Comparison of ENCODE assay signal across 8 mouse cellular contexts in genomic region chr12:24831964-24832427, GRCm38 (mm10). TPM values are rescaled to one million over a fixed set of nuclear protein-coding genes. Genes with fewer than 3 reads are reported as not detected.
DNase-seq lines count a peak whose midpoint lies in the region; ATAC-seq and TF ChIP-seq lines count a peak whose summit lies in the region.

No protein-coding gene starts in this region.

- peak overlapping the region; percentile 95 for H3K27ac ChIP-seq in layer of hippocampus, adult 2 months
- peak overlapping the region; percentile 94 for H3K27ac ChIP-seq in hindbrain, embryonic 11.5 days (ENCODE audit: low read depth, low read length)

- H3K36me3 ChIP-seq in G1E (replicated peaks): no peaks in the 10 kb centered on the region
- no peaks in the 10 kb centered on the region for H3K36me3 ChIP-seq in hindbrain, embryonic 11.5 days (ENCODE audit: control insufficient read depth, insufficient read depth, low read length)

- TF ChIP-seq POLR2A in brain, embryonic 14.5 days (IDR thresholded peaks at IDR 0.05; ENCODE audit: borderline replicate concordance, extremely low read depth, insufficient read depth, insufficient read length, poor library complexity, severe bottlenecking): no peak

- H3K4me2 ChIP-seq in hindbrain, embryonic 11.5 days (replicated peaks; ENCODE audit: low read depth, low read length): peak overlapping the region; percentile 56

- H3K4me1 ChIP-seq in G1E (ENCODE audit: insufficient read depth, low read depth, low read length): peaks cover 33% of the 10 kb centered on the region
- no peaks in the 10 kb centered on the region for H3K4me1 ChIP-seq in hindbrain, embryonic 11.5 days (replicated peaks; ENCODE audit: control insufficient read depth, insufficient read depth, low read length)

- peak overlapping the region; percentile 96 for H3K4me3 ChIP-seq in layer of hippocampus, adult 2 months
- H3K4me3 ChIP-seq in G1E (ENCODE audit: low read depth, low read length): peak overlapping the region; percentile 85
- peak overlapping the region; percentile 87 for H3K4me3 ChIP-seq in hindbrain, embryonic 11.5 days (ENCODE audit: low read depth, low read length)

- 0% methylated on average over 32 of the region's 32 CpGs for WGBS in hindbrain, embryonic 11.5 days

- intact Hi-C loops in gastrocnemius, postnatal 14 days (cut with DNase I; ENCODE audit: low total_unique reads): no loop called here

- DNase-seq in layer of hippocampus, adult 2 months (ENCODE audit: low spot score in 2 of 2): no peak
- no peak for DNase-seq in layer of hippocampus, adult 11-12 months (ENCODE audit: low spot score)
- DNase-seq in G1E (ENCODE audit: low spot score): no peak
- DNase-seq in brain, embryonic 14.5 days (ENCODE audit: low read depth): peak; percentile 55
- DNase-seq in hindbrain, embryonic 11.5 days (ENCODE audit: low spot score): peak; percentile 57
- DNase-seq in lung, postnatal 10 days: peak; percentile 30
- no peak for DNase-seq in gastrocnemius, postnatal 14 days
- DNase-seq in right cerebral cortex, adult 2 months (ENCODE audit: low spot score in 2 of 2): no peak

- H3K27me3 ChIP-seq in G1E (ENCODE audit: insufficient read depth, low read length): peaks cover 3% of the 10 kb centered on the region
- no peaks in the 10 kb centered on the region for H3K27me3 ChIP-seq in hindbrain, embryonic 11.5 days (ENCODE audit: control insufficient read depth, insufficient read depth, low read length)

- TF ChIP-seq CTCF in layer of hippocampus, adult 2 months (conservative IDR thresholded peaks at IDR 0.05): no peak
- no peak for TF ChIP-seq CTCF in G1E (IDR thresholded peaks at IDR 0.05; ENCODE audit: low read depth, low read length)
- TF ChIP-seq CTCF in brain, embryonic 14.5 days (IDR thresholded peaks at IDR 0.05; ENCODE audit: borderline replicate concordance, extremely low read depth, insufficient read depth, insufficient read length): no peak

- H3K9me3 ChIP-seq in G1E (replicated peaks): no peaks in the 10 kb centered on the region
- H3K9me3 ChIP-seq in hindbrain, embryonic 11.5 days (ENCODE audit: control insufficient read depth, low read length): no peaks in the 10 kb centered on the region

- peak overlapping the region; percentile 93 for H3K9ac ChIP-seq in hindbrain, embryonic 11.5 days (ENCODE audit: low read depth, low read length)

- no peak for ATAC-seq in G1E (ENCODE audit: extremely low read depth, insufficient number of reproducible peaks, low FRiP score, poor library complexity, severe bottlenecking)
- ATAC-seq in hindbrain, embryonic 11.5 days (ENCODE audit: low FRiP score): no peak

RNA-seq across cellular contexts. Expression of gene Mboat2, which starts 1.3 kb away (rescaled TPM):
- total RNA-seq in layer of hippocampus, adult 2 months (2021): 10 to 100 TPM; 87.0 to 99.6 TPM
- total RNA-seq in G1E (2014; fragmentation: Nextera tagmentation) (1.6 and 2.2 TPM in 2 replicates), G1E (2017) (0.76 and 0.98 TPM in 2 replicates)
- 0.20 and 0.21 TPM in 2 replicates for polyA plus RNA-seq in G1E (2012)
- 25.0 and 31.8 TPM in 2 replicates for polyA plus RNA-seq in brain, embryonic 14.5 days (2012; rRNA removed)
- 59.5 and 61.2 TPM in 2 replicates for polyA plus RNA-seq in hindbrain, embryonic 11.5 days (2014; fragmentation: Nextera tagmentation; extraction: Ambion mirVana)
- 1 to 10 TPM; 7.2 to 7.7 TPM for total RNA-seq in gastrocnemius, postnatal 14 days (2021)

Comparison
In these comparisons a context has a peak if more than half of its experiments do, and no peak if none do; other contexts are left out.
1. DNase-seq: peak in brain, embryonic 14.5 days (single experiment), hindbrain, embryonic 11.5 days (single experiment) and lung, postnatal 10 days (single experiment); none in layer of hippocampus, adult 2 months (0 of 2), layer of hippocampus, adult 11-12 months (single experiment), G1E (single experiment), gastrocnemius, postnatal 14 days (single experiment) and right cerebral cortex, adult 2 months (0 of 2).
2. RNA of gene Mboat2, which starts 1.3 kb away (total RNA-seq): 87.0 to 99.6 TPM in layer of hippocampus, adult 2 months; 7.2 to 7.7 TPM in gastrocnemius, postnatal 14 days and 0.76 to 2.2 TPM in G1E; every median in the first group is over 10 times any median in the second.
3. Peak in every context shown above with its lines, with median percentiles within 50 percentile points of each other: H3K4me3 ChIP-seq.